ENCODE assay signal across 17 mouse cellular contexts in the genomic region with DNA sequence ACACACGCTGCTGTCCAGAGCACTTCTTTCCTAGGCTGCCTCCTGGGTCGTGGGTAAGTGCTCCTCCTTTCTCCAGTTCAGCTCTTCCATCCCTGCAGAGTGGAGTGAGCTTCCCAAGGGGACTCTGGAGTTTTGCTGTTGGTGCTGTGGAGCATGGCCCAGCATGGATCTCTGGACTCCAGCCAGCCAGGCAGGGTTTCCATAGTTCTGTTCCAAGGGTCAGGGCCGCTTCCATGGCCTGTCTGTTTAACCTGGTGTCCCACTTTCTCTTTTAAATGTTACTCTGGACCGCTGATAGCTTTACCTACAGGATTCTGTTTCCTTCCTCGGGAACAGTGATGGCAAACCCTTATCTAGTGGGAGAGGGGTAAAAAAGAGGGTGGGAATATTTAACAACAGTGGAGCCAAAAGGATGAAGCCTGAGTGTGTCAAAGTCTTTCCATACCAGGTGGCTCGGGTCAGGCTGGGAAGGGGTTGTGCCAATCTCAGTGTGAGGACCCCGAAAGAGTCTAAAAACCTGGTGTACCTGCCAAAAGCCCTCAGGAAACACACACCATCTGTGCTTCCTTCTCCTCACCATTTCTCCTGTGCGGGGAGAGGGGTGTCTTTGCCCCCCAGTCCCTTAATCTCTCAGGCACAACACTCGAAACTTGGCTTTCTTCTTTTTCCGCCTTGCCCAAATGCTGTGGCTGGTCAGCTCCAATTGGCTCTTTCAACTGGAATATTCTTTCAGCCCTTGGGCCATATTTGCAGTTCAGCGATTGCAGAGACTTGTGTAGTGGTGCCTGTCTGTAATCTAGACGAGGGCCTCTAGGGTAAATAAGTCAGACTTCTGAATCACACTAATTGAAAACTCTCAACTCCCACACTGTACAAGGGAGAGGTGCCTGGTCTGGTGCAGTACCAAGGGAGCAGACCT.
A peak's percentile ranks its signal among the peaks of the same experiment; 100 is the strongest.
DNase-seq lines count a peak whose midpoint lies in the region; ATAC-seq and TF ChIP-seq lines count a peak whose summit lies in the region.
"Had no signal": no experiment of that assay in that cellular context is flagged by ENCODE, and none has a peak within 500 bp of the region (broad histone marks: within the 10 kb centered on the region; RNA-seq: fewer than 3 reads in every experiment).

No protein-coding gene starts in this region.

- 40% methylated on average over 12 of the region's 12 CpGs for WGBS in liver, adult 2 months
- WGBS in liver, embryonic 12.5 days (ENCODE audit: insufficient replicate concordance) = 57% methylated on average over 11 of the region's 12 CpGs
- WGBS in stomach, embryonic 15.5 days = 72% methylated on average over 12 of the region's 12 CpGs

- H3K27ac ChIP-seq in liver, adult 2 months (replicated peaks; ENCODE audit: insufficient read depth, low read depth, low read length) = peak overlapping the region; percentile 55
- no peak overlapping the region for H3K27ac ChIP-seq in liver, embryonic 12.5 days
- H3K27ac ChIP-seq in stomach, embryonic 15.5 days = no peak overlapping the region
- H3K27ac ChIP-seq: heart, adult 2 months; hindbrain, embryonic 13.5 days; macrophage had no signal

- H3K27me3 ChIP-seq in liver, adult 2 months (ENCODE audit: control insufficient read depth, insufficient read depth, low read length) = no peaks in the 10 kb centered on the region
- no peaks in the 10 kb centered on the region for H3K27me3 ChIP-seq in liver, embryonic 12.5 days (replicated peaks)
- no peaks in the 10 kb centered on the region for H3K27me3 ChIP-seq in stomach, embryonic 15.5 days (replicated peaks)
- H3K27me3 ChIP-seq: hindbrain, embryonic 13.5 days had no signal

- no peak overlapping the region for H3K4me3 ChIP-seq in liver, adult 2 months (ENCODE audit: insufficient read depth, low read depth, low read length)
- no peak overlapping the region for H3K4me3 ChIP-seq in liver, embryonic 12.5 days
- no peak overlapping the region for H3K4me3 ChIP-seq in stomach, embryonic 15.5 days (replicated peaks)
- H3K4me3 ChIP-seq: erythroblast, embryonic 14.5 days; heart, adult 2 months; hindbrain, embryonic 13.5 days had no signal

- DNase-seq in cerebellum, postnatal 36 days = peak; percentile 25 to 28
- DNase-seq in cerebellum, adult 11 months = no peak
- DNase-seq in liver, adult 2 months (ENCODE audit: extremely low read depth, low read depth, low spot score) = peak; percentile 89
- peak; percentile 50 for DNase-seq in kidney, postnatal 14 days
- no peak for DNase-seq in heart, postnatal 25 days (ENCODE audit: low spot score)
- DNase-seq: gastrocnemius, postnatal 10 days; heart, adult 2 months; lung, embryonic 14.5 days; right cerebral cortex, postnatal 4 days had no signal

- ATAC-seq in liver, embryonic 12.5 days = no peak
- peak; percentile 43; the same call in 1 of the 2 replicates for ATAC-seq in stomach, embryonic 15.5 days (ENCODE audit: insufficient read depth, low FRiP score, low read depth)
- ATAC-seq: intestine, postnatal 0 days; midbrain, embryonic 16.5 days had no signal

- TF ChIP-seq CTCF in liver, adult 2 months (IDR thresholded peaks at IDR 0.05; ENCODE audit: low read depth, low read length) = no peak

- H3K4me2 ChIP-seq in liver, embryonic 12.5 days = no peak overlapping the region
- no peak overlapping the region for H3K4me2 ChIP-seq in stomach, embryonic 15.5 days
- H3K4me2 ChIP-seq: hindbrain, embryonic 13.5 days; lung, embryonic 14.5 days had no signal

- H3K36me3 ChIP-seq in liver, adult 2 months (ENCODE audit: control insufficient read depth, insufficient read depth, low read length) = no peaks in the 10 kb centered on the region
- no peaks in the 10 kb centered on the region for H3K36me3 ChIP-seq in liver, embryonic 12.5 days
- no peaks in the 10 kb centered on the region for H3K36me3 ChIP-seq in stomach, embryonic 15.5 days
- H3K36me3 ChIP-seq: G1E; hindbrain, embryonic 13.5 days had no signal

- peaks cover 14% of the 10 kb centered on the region for H3K4me1 ChIP-seq in liver, adult 2 months (ENCODE audit: control insufficient read depth, insufficient read depth, low read length)
- H3K4me1 ChIP-seq in liver, embryonic 12.5 days = no peaks in the 10 kb centered on the region
- H3K4me1 ChIP-seq in stomach, embryonic 15.5 days = no peaks in the 10 kb centered on the region
- H3K4me1 ChIP-seq: hindbrain, embryonic 13.5 days had no signal

- no peaks in the 10 kb centered on the region for H3K79me2 ChIP-seq in liver, adult 2 months (ENCODE audit: control insufficient read depth, insufficient read depth, low read length)

- intact Hi-C loops in heart, postnatal 25 days (cut with DNase I) = no loop called here

- TF ChIP-seq POLR2A in liver, adult 2 months (IDR thresholded peaks at IDR 0.05; ENCODE audit: extremely low read depth, insufficient read depth, low read length) = no peak

- peaks cover 10% of the 10 kb centered on the region; the same call in 1 of the 2 replicates for H3K9me3 ChIP-seq in liver, embryonic 12.5 days (replicated peaks)
- H3K9me3 ChIP-seq in stomach, embryonic 15.5 days = no peaks in the 10 kb centered on the region

- H3K9ac ChIP-seq in liver, adult 2 months (ENCODE audit: low read depth, low read length) = no peak overlapping the region
- no peak overlapping the region for H3K9ac ChIP-seq in liver, embryonic 12.5 days
- H3K9ac ChIP-seq in stomach, embryonic 15.5 days = no peak overlapping the region
- H3K9ac ChIP-seq: hindbrain, embryonic 13.5 days; lung, embryonic 14.5 days had no signal

Comparison
In these comparisons a context has a peak if more than half of its experiments do, and no peak if none do; other contexts are left out.
1. DNase-seq: peak in cerebellum, postnatal 36 days (2 of 2), liver, adult 2 months (single experiment) and kidney, postnatal 14 days (single experiment); none in cerebellum, adult 11 months (single experiment) and heart, postnatal 25 days (single experiment).